Mouse (Mus musculus) heart, adult 18-20 months (tissue): ENCODE measurements around the gene Rps6kl1. TPM values are rescaled to one million over a fixed set of nuclear protein-coding genes. Genes with fewer than 3 reads are reported as not detected.

Experiments used
- DNase-seq, 2 experiments: peaks; one replicate each; pipeline ENCODE4 v3.0.0; 2021 to 2022; ENCODE audit warnings: mixed read lengths in 1 of 2
- total RNA-seq, 2 experiments: library from RNA; stranded (reverse); gene quantifications; 2 replicates each; pipeline ENCODE4 v1.2.3; 2021

The Rps6kl1 gene
- total RNA-seq, 2 experiments from 2014 or later = 1.4 to 2.1 TPM

GRCm38 (mm10) chr12:85141096-85141495 lies 10.0 kb downstream of the Rps6kl1 start:
- DNase-seq = no peak

GRCm38 (mm10) chr12:85140036-85140701 lies 10.9 kb downstream of the Rps6kl1 start:
- DNase-seq = no peak

- no peak for DNase-seq
These were observed 14.4 kb downstream of the Rps6kl1 start for GRCm38 (mm10) chr12:85136627-85137026.

GRCm38 (mm10) chr12:85135513-85136470 lies 15.3 kb downstream of the Rps6kl1 start:
- DNase-seq = peak in 1 of 2 experiments; percentile 36

GRCm38 (mm10) chr12:85134043-85134794 lies 16.8 kb downstream of the Rps6kl1 start:
- DNase-seq = no peak

GRCm38 (mm10) chr12:85131361-85131760 lies 19.7 kb downstream of the Rps6kl1 start:
- no peak for DNase-seq

- no peak for DNase-seq
These were observed 21.6 kb downstream of the Rps6kl1 start for GRCm38 (mm10) chr12:85129426-85129978.

- DNase-seq = no peak
These were observed 24.0 kb downstream of the Rps6kl1 start for GRCm38 (mm10) chr12:85126986-85127603.

- no peak for DNase-seq
These were observed 26.3 kb downstream of the Rps6kl1 start for GRCm38 (mm10) chr12:85124751-85125150.

GRCm38 (mm10) chr12:85123645-85124044 lies 27.4 kb downstream of the Rps6kl1 start:
- DNase-seq = no peak

- DNase-seq = no peak
These were observed 27.9 kb downstream of the Rps6kl1 start for GRCm38 (mm10) chr12:85123108-85123530.

GRCm38 (mm10) chr12:85121806-85122459 lies 29.1 kb downstream of the Rps6kl1 start:
- DNase-seq = no peak

- no peak for DNase-seq
These were observed 35.4 kb downstream of the Rps6kl1 start for GRCm38 (mm10) chr12:85115678-85116077.

GRCm38 (mm10) chr12:85113917-85114316 lies 37.1 kb downstream of the Rps6kl1 start:
- no peak for DNase-seq

GRCm38 (mm10) chr12:85113337-85113736 lies 37.7 kb downstream of the Rps6kl1 start:
- no peak for DNase-seq

GRCm38 (mm10) chr12:85112550-85113251 lies 38.4 kb downstream of the Rps6kl1 start:
- DNase-seq = no peak

GRCm38 (mm10) chr12:85110698-85111592 lies 40.1 kb downstream of the Rps6kl1 start, which contains the start of the genes Prox2 and Dlst:
Prox2 (minus strand) TSS chr12:85110759.
Dlst (plus strand) TSS chr12:85110833.
- peak; percentile 92 to 93 for DNase-seq

- DNase-seq = peak; percentile 29 to 54
These were observed 40.9 kb downstream of the Rps6kl1 start for GRCm38 (mm10) chr12:85110011-85110697.
